Mouse (Mus musculus) left cerebral cortex, postnatal 36 days (tissue): Measurements from ENCODE around the gene Mfsd1. TPM values are rescaled to one million over a fixed set of nuclear protein-coding genes. Genes with fewer than 3 reads are reported as not detected.

Experiments
- DNase-seq, 2 experiments: peaks; one replicate each; pipeline ENCODE4 v3.0.0; 2021 to 2022; ENCODE audit warnings: low spot score in 2 of 2, mixed read lengths in 1 of 2
- intact Hi-C: fragments of 180-260 bp; cut with DNase I; formaldehyde crosslinking; loops from one replicate; pipeline ENCODE4 v1.15.1; 2025
- total RNA-seq, 2 experiments: library from RNA; stranded (reverse); gene quantifications; 2 replicates each; pipeline ENCODE4 v1.2.3; 2021

The Mfsd1 gene
- total RNA-seq, 2 experiments from 2014 or later: 32.5 to 37.4 TPM

- intact Hi-C loops: no loop called here
- DNase-seq: no peak
Observed at GRCm38 (mm10) chr3:67587430-67587829, 4.9 kb downstream of the Mfsd1 start.

- intact Hi-C loops: no loop called here
Observed at GRCm38 (mm10) chr3:67601616-67602138, 19.1 kb downstream of the Mfsd1 start.

GRCm38 (mm10) chr3:67618222-67618621, 35.7 kb downstream of the Mfsd1 start:
- intact Hi-C loops: no loop called here

More at GRCm38 (mm10) chr3:67601616-67602138, 19.1 kb downstream of the Mfsd1 start:
- no peak for DNase-seq

GRCm38 (mm10) chr3:67624629-67625028, 42.1 kb downstream of the Mfsd1 start:
- intact Hi-C loops: loop anchor here (1.0 to 10.0 kb wide), 2 partner anchors 422 to 920 kb away; no protein-coding TSS in a partner anchor
- DNase-seq: no peak

More at GRCm38 (mm10) chr3:67618222-67618621, 35.7 kb downstream of the Mfsd1 start:
- no peak for DNase-seq

- no peak for DNase-seq
- intact Hi-C loops: no loop called here
Observed at GRCm38 (mm10) chr3:67643135-67643534, 60.6 kb downstream of the Mfsd1 start.

- DNase-seq: no peak
- intact Hi-C loops: no loop called here
Observed at GRCm38 (mm10) chr3:67645640-67646466, 63.3 kb downstream of the Mfsd1 start.

Other genes starting within 250 kb of the Mfsd1 start
- 1 to 10 TPM in 1 of 2 experiments, under 1 TPM in 1; 1.00 to 1.2 TPM for gene Mlf1, start 208.6 kb upstream of the Mfsd1 start, total RNA-seq
- not detected for gene Gm17402, start 207.6 kb upstream of the Mfsd1 start, total RNA-seq
- 10 to 100 TPM; 50.9 to 52.1 TPM for gene Gfm1, start 152.6 kb upstream of the Mfsd1 start, total RNA-seq
- gene Lxn, start 118.8 kb upstream of the Mfsd1 start, total RNA-seq: 10 to 100 TPM; 34.9 to 39.4 TPM
- gene Rarres1, start 67.2 kb upstream of the Mfsd1 start, total RNA-seq: 1 to 10 TPM; 1.9 to 2.0 TPM